Mouse (Mus musculus) heart, embryonic 11.5 days (tissue): ENCODE results near the gene Hid1. TPM values are rescaled to one million over a fixed set of nuclear protein-coding genes. Genes with fewer than 3 reads are reported as not detected.
"Not testable (repeated sequence)": the region's sequence is repeated elsewhere in the genome, so short reads cannot be mapped to it uniquely, and the experiment has no call there.

Experiments
- ATAC-seq: fragments of 200-750 bp; cut with Nextera tagmentation; replicated peaks from 2 replicates; pipeline ENCODE4 v1.8.0; 2017; ENCODE audit warnings: moderate library complexity; ENCODE audit not compliant: insufficient number of reproducible peaks, low FRiP score, low TSS enrichment
- H3K27ac ChIP-seq: fragments of 300-500 bp; sonication (generic); 2 replicates; pipeline ENCODE4 v1.5.1; 2014; ENCODE audit warnings: mild to moderate bottlenecking, low read depth, low read length
- H3K27me3 ChIP-seq: fragments of 300-500 bp; sonication (generic); 2 replicates; pipeline ENCODE4 v1.6.1; 2014; ENCODE audit warnings: mild to moderate bottlenecking, low read length, mixed read lengths; ENCODE audit not compliant: control insufficient read depth, insufficient read depth
- H3K36me3 ChIP-seq: fragments of 300-500 bp; sonication (generic); 2 replicates; pipeline ENCODE4 v1.6.1; 2014; ENCODE audit warnings: mild to moderate bottlenecking, low read length, moderate library complexity, mixed read lengths; ENCODE audit not compliant: control insufficient read depth, insufficient read depth
- H3K4me1 ChIP-seq: fragments of 300-500 bp; sonication (generic); 2 replicates; pipeline ENCODE4 v1.6.1; 2014; ENCODE audit warnings: low read length; ENCODE audit not compliant: control insufficient read depth, insufficient read depth
- H3K4me2 ChIP-seq: fragments of 300-500 bp; sonication (generic); 2 replicates; pipeline ENCODE4 v1.6.1; 2014; ENCODE audit warnings: mild to moderate bottlenecking, moderate library complexity
- H3K4me3 ChIP-seq: fragments of 300-500 bp; sonication (generic); 2 replicates; pipeline ENCODE4 v1.5.1; 2014; ENCODE audit warnings: low read depth, low read length
- H3K9ac ChIP-seq: fragments of 300-500 bp; sonication (generic); 2 replicates; pipeline ENCODE4 v1.6.1; 2014; ENCODE audit warnings: mild to moderate bottlenecking, low read depth, low read length, moderate library complexity
- H3K9me3 ChIP-seq: fragments of 300-500 bp; sonication (generic); replicated peaks from 2 replicates; pipeline ENCODE4 v1.6.1; 2016; ENCODE audit warnings: low read length; ENCODE audit not compliant: control insufficient read depth
- WGBS: fragments of 180-500 bp; shearing (Covaris S2); extraction: QIAGEN DNeasy Blood & Tissue Kit; methylation state at CpG from one replicate; pipeline ENCODE4 v1.1.7; 2014; ENCODE audit not compliant: insufficient replicate concordance; 5-methylcytosine and 5-hydroxymethylcytosine counted together
- polyA plus RNA-seq: library from polyadenylated mRNA; unstranded; fragments of >200 nt; fragmentation: Nextera tagmentation; extraction: Ambion mirVana; gene quantifications from 2 replicates; pipeline ENCODE4 v1.2.1, GENCODE M21; 2014

Gene Hid1
- polyA plus RNA-seq, 1 experiment from 2014 or later = 6.2 TPM

DNA sequence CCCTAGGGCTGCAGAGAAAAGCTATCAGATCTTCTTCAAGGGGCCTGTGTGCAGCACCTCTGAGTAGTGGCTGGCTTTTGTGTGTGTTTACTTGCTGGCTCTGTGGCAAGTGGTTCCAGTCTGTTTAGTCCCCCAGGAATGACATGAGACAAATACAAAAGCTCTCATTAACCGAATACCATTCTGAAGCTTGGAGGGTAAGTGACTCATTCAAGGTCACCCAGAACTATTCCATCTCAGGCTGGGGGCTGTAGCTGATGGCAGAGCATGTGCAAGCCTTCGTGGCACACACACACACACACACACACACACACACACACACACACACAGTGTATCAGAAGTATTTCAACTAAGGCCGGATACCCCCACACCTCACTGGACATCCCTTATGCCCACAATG, 32.6 kb upstream of the Hid1 start:
- H3K4me2 ChIP-seq = no peak overlapping the region
- peaks cover 10% of the 10 kb centered on the region; the same call in 1 of the 2 replicates for H3K4me1 ChIP-seq
- H3K4me3 ChIP-seq = no peak overlapping the region
- H3K27me3 ChIP-seq = 0 out of 2 replicates have a peak, but pooled peaks cover 3% of the 10 kb centered on the region
- H3K36me3 ChIP-seq = no peaks in the 10 kb centered on the region
- no peak overlapping the region for H3K9ac ChIP-seq
- no peaks in the 10 kb centered on the region for H3K9me3 ChIP-seq
- 66% methylated on average over 3 of the region's 3 CpGs for WGBS
- ATAC-seq = no peak
- no peak overlapping the region for H3K27ac ChIP-seq

- Histone ChIP-seq H3K27me3 (0 out of 2 replicates have a peak, but pooled peaks cover 3% of the 10 kb centered on the region), H3K27ac (no peak overlapping the region), H3K4me2 (no peak overlapping the region), H3K4me1 (peaks cover 6% of the 10 kb centered on the region; the same call in 1 of the 2 replicates), H3K36me3 (no peaks in the 10 kb centered on the region), H3K4me3 (no peak overlapping the region), H3K9me3 (no peaks in the 10 kb centered on the region), H3K9ac (no peak overlapping the region)
- WGBS = 69% methylated on average over 7 of the region's 7 CpGs
- ATAC-seq = no peak
Observed at GRCm38 (mm10) chr11:115398085-115398484, 30.5 kb upstream of the Hid1 start.

DNA sequence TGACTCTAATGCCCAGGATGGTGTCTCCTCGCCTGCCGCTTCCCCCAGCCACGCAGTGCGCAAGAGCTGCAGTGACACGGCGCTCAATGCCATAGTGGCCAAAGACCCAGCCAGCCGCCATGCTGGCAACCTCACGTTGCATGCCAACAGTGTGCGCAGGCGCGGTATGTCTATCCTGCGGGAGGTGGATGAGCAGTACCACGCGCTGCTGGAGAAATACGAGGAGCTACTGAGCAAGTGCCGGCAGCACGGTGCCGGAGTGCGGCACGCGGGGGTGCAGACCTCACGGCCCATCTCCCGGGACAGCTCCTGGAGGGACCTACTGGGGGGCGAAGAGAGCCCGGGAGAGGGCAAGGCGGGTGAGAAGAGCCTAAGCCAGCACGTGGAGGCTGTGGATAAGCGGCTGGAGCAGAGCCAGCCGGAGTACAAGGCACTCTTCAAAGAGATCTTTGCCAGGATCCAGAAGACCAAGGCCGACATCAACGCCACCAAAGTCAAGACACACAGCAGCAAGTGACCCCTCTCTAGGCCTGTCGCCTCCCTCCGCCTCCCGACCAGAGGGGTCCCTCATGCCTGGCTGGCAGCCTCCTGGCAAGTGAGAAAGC, 26.3 kb upstream of the Hid1 start:
- Histone ChIP-seq H3K9me3 (no peaks in the 10 kb centered on the region), H3K9ac (peak overlapping the region; percentile 4; the same call in 1 of the 2 replicates), H3K36me3 (peaks cover 8% of the 10 kb centered on the region; the same call in 1 of the 2 replicates), H3K27ac (no peak overlapping the region), H3K27me3 (no peaks in the 10 kb centered on the region; the same call in 1 of the 2 replicates), H3K4me3 (peak overlapping the region; percentile 13), H3K4me2 (peak overlapping the region; percentile 59), H3K4me1 (peaks cover 3% of the 10 kb centered on the region; the same call in 1 of the 2 replicates)
- 47% methylated on average over 34 of the region's 34 CpGs for WGBS
- 0 out of 2 replicates have a peak, but pooled peaks have one; percentile 42 for ATAC-seq

- Histone ChIP-seq H3K9me3 (no peaks in the 10 kb centered on the region), H3K27me3 (no peaks in the 10 kb centered on the region; the same call in 1 of the 2 replicates), H3K36me3 (peaks cover 8% of the 10 kb centered on the region; the same call in 1 of the 2 replicates), H3K4me1 (peaks cover 3% of the 10 kb centered on the region; the same call in 1 of the 2 replicates), H3K27ac (no peak overlapping the region), H3K4me2 (no peak overlapping the region), H3K4me3 (no peak overlapping the region), H3K9ac (no peak overlapping the region)
- WGBS = 85% methylated on average over 7 of the region's 7 CpGs
- ATAC-seq = no peak
Observed at GRCm38 (mm10) chr11:115391358-115391757, 23.8 kb upstream of the Hid1 start.

DNA sequence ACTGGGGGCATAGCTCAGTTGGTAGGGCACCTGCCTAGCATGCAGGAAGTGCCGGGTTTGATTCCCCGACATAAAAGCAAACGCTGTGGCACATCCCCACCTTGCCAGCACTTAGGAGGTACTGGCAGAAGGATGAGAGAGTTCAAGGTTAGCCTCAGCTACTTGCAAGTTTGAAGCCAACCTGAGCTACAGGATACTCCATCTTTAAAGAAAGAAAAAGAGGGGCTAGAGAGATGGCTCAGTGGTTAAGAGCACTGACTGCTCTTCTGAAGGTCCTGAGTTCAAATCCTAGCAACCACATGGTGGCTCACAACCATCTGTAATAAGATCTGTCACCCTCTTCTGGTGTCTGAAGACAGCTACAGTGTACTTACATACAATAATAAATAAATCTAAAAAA, 19.3 kb upstream of the Hid1 start:
- WGBS = 82% methylated on average over 3 of the region's 3 CpGs
- not testable (repeated sequence) for ATAC-seq, H3K4me3 ChIP-seq, H3K4me2 ChIP-seq, H3K9me3 ChIP-seq, H3K9ac ChIP-seq, H3K27ac ChIP-seq, H3K36me3 ChIP-seq
- Histone ChIP-seq H3K27me3 (peaks cover 15% of the 10 kb centered on the region; the same call in 1 of the 2 replicates), H3K4me1 (peaks cover 24% of the 10 kb centered on the region)

- peaks cover 27% of the 10 kb centered on the region for H3K4me1 ChIP-seq
- H3K4me3 ChIP-seq = no peak overlapping the region
- H3K9me3 ChIP-seq = no peaks in the 10 kb centered on the region
- 0 out of 2 replicates have a peak overlapping the region, but pooled peaks have one; percentile 6 for H3K9ac ChIP-seq
- 0 out of 2 replicates have a peak overlapping the region, but pooled peaks have one; percentile 1 for H3K27ac ChIP-seq
- H3K36me3 ChIP-seq = no peaks in the 10 kb centered on the region
- no peak overlapping the region for H3K4me2 ChIP-seq
- peaks cover 15% of the 10 kb centered on the region; the same call in 1 of the 2 replicates for H3K27me3 ChIP-seq
- WGBS = 63% methylated on average over 5 of the region's 5 CpGs
- no peak for ATAC-seq
Observed at GRCm38 (mm10) chr11:115384587-115384986, 17.0 kb upstream of the Hid1 start.

GRCm38 (mm10) chr11:115383701-115384474, 16.3 kb upstream of the Hid1 start:
- Histone ChIP-seq H3K27me3 (peaks cover 15% of the 10 kb centered on the region; the same call in 1 of the 2 replicates), H3K27ac (peak overlapping the region; percentile 1; the same call in 1 of the 2 replicates), H3K9ac (no peak overlapping the region), H3K4me1 (peaks cover 27% of the 10 kb centered on the region), H3K4me3 (no peak overlapping the region), H3K9me3 (no peaks in the 10 kb centered on the region), H3K4me2 (peak overlapping the region; percentile 75), H3K36me3 (no peaks in the 10 kb centered on the region)
- WGBS = 51% methylated on average over 16 of the region's 16 CpGs
- no peak for ATAC-seq

- peaks cover 27% of the 10 kb centered on the region for H3K4me1 ChIP-seq
- peak overlapping the region; percentile 75 for H3K4me2 ChIP-seq
- H3K36me3 ChIP-seq = no peaks in the 10 kb centered on the region
- WGBS = 23% methylated on average over 5 of the region's 5 CpGs
- peak overlapping the region; percentile 85 for H3K9ac ChIP-seq
- no peak overlapping the region for H3K27ac ChIP-seq
- H3K4me3 ChIP-seq = peak overlapping the region; percentile 78
- no peak for ATAC-seq
- no peaks in the 10 kb centered on the region for H3K9me3 ChIP-seq
- peaks cover 15% of the 10 kb centered on the region; the same call in 1 of the 2 replicates for H3K27me3 ChIP-seq
Observed at GRCm38 (mm10) chr11:115382891-115383290, 15.3 kb upstream of the Hid1 start.
